Mouse (Mus musculus) heart, adult 18-20 months (tissue): ENCODE measurements at regions not wholly inside any gene's neighbourhood (a gene's known extent, or its start where the extent isn't known, plus 50 kb on each side); places are given as distances from the start of the nearest gene placed in this dataset.
A peak's percentile ranks its signal among the peaks of the same experiment; 100 is the strongest.

Experiments
- DNase-seq, 2 experiments: peaks; one replicate each; pipeline ENCODE4 v3.0.0; 2021 to 2022; ENCODE audit warnings: mixed read lengths in 1 of 2

DNA sequence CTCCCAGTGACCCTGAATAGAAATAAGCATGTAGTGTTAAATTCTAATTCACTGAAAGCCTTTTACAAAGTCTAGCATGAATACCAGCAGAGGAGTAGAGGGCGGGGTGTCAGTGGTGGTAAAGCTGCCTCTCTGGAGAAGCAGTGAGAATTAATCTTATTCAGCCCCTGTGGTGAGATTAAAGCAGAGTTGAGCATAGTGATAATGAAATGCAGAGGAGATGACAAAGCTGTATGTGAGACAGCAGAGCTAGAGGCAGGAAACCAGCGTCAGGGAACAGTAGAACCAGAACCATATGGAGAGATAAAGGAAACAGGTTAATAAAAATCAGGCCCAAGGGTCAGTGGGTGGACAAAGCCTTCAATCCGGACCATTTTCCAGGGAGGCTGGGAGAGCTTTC lies 1827.2 kb downstream of the Poteg start:
- no peak for DNase-seq

DNA sequence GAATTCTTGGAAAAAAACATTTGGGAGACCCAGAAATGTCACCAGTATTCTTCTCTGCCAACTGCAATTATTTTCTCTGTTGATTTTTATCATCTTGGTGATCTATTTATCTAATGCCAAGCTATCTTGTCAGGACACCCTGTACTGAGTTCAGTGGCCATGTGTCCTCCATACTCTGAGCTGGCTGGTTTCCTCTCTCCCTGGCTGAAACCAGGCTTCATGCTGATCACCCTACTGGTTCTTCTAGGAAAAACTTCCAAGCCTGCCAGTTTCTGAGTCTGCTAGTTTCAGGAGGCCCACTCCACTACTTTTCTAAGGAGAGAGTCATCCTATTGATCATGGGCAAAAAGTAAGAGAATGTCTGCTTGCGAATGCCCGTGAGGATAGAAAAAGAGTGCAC lies 1831.2 kb downstream of the Poteg start:
- no peak for DNase-seq

GRCm38 (mm10) chr8:29279276-29279675 lies 1831.8 kb downstream of the Poteg start:
- DNase-seq: no peak

GRCm38 (mm10) chr8:29290386-29290785 lies 1842.9 kb downstream of the Poteg start:
- peak in 1 of 2 experiments; percentile 6 for DNase-seq
